Mouse (Mus musculus) small intestine, adult 10 weeks (tissue): ENCODE data around the gene Mmp7. TPM values are rescaled to one million over a fixed set of nuclear protein-coding genes. Genes with fewer than 3 reads are reported as not detected.

Experiments used
- polyA plus RNA-seq: library from polyadenylated mRNA; stranded (reverse); fragments of 350-450 nt; fragmentation: Illumina TruSeq; extraction: RNeasy Lipid Tissue Mini Kit (QIAGEN cat#74804); gene quantifications from one replicate; pipeline ENCODE4 v1.2.3, GENCODE M21; 2014; ENCODE audit warnings: low replicate concordance

Mmp7 gene
- polyA plus RNA-seq: 78.9 TPM

GRCm38 (mm10) chr9:7691790-7692189 is at the start of gene Mmp7:
TSS of gene Mmp7 (plus strand) at chr9:7692090.

Other genes with a start within 250 kb of the Mmp7 start
- gene Mmp3, start 246.3 kb upstream of the Mmp7 start, polyA plus RNA-seq: 1.8 TPM
- gene Mmp10, start 189.7 kb upstream of the Mmp7 start, polyA plus RNA-seq: 52.8 TPM
- gene Mmp8, start 133.6 kb upstream of the Mmp7 start, polyA plus RNA-seq: not detected
- not detected for gene Mmp27, start 120.7 kb upstream of the Mmp7 start, polyA plus RNA-seq
- gene Mmp20, start 63.9 kb upstream of the Mmp7 start, polyA plus RNA-seq: 0.89 TPM
- gene Tmem123, start 72.0 kb downstream of the Mmp7 start, polyA plus RNA-seq: 90.8 TPM
- gene Birc2, start 145.0 kb downstream of the Mmp7 start, polyA plus RNA-seq: 111 TPM
- 65.3 TPM for gene Birc3, start 181.1 kb downstream of the Mmp7 start, polyA plus RNA-seq